Mouse (Mus musculus) CD8-positive naive resting alpha-beta T cell, adult 57 days (primary cell): ENCODE data around the gene Hdx. TPM values are rescaled to one million over a fixed set of nuclear protein-coding genes. Genes with fewer than 3 reads are reported as not detected.

Source experiments
- total RNA-seq: library from RNA; stranded (reverse); gene quantifications from one replicate; pipeline ENCODE4 v1.2.4, GENCODE M21; 2023

The Hdx gene
- total RNA-seq, result not detected

DNA sequence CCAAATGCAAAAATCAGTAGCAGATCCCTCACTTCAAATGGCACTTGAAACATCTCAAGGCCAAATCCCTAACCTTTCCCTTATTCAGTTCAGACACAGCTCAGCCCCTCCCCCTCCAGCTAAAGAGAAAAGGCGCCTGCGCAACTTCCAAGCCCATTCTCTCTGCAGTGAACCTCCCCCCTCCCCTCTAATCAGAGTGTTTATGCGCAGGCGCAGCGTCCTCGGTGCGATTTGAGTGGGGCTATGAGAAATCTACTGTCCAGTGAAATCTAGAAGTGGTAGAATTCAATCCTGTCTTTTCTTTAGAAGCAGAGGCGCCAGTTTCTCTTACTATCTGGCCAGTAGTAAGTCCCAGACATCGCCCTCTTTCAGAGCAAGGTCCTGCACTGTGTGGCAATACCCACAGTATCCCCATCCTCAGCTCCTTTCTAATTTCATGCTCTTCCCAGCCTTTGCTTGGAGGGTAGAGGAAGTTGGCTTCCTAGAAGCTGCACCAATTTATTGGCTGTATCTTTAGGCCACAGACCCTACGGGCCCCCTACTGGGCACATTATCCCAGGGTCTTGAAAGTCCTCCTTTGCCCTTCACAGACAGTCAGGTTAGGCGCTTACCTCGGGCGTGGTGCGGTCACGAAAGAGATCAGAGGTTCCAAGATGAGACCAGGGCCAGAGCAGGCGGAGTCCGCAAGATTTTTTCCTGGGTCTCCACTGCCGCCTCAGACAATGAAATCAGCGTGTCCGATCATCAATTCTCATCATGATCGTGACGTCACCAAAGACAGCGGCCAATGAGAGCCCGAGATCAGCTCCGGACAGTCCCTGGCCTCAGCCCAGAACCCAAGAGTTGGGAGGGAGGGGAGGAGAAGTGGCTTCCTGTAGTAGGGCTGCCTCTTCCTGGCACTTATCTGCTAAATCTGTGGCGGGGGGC is at the start of gene Hdx:
Hdx (minus strand) TSS at position 724 of the 927 bp plus-strand sequence.

DNA sequence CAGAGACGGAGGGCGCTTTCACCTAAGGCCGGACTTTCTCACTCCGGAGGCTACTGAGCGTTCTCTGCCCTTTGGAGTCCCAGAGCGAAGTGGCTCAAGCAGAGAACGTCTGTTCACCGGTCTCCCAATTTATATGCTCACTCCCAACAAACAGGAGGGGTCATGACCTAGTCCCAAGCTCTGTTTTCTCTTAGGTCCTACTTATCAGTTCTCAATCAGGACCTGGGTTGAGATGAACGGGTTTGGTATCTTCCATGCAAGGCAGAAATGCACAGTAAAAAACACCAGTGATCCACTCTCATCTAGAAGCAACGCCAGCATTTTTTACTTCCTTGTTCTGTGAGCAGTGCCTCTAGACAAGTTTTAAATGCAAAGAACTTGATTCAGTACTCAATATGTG is 159.0 kb downstream of the Hdx start, which contains the start of gene Rps6ka6:
Rps6ka6 (minus strand) TSS at position 101 of the 400 bp plus-strand sequence.

Other genes starting within 250 kb of the Hdx start
- gene Rps6ka6, start 159.1 kb downstream of the Hdx start, total RNA-seq, result not detected
- not detected for gene Gm45194, start 194.3 kb upstream of the Hdx start, total RNA-seq